Mouse (Mus musculus): Measurements from ENCODE around the gene Ybey. TPM values are rescaled to one million over a fixed set of nuclear protein-coding genes. Genes with fewer than 3 reads are reported as not detected.

The Ybey gene
- polyA plus RNA-seq, 1 experiment from 2014 or later = 3.3 TPM

DNA sequence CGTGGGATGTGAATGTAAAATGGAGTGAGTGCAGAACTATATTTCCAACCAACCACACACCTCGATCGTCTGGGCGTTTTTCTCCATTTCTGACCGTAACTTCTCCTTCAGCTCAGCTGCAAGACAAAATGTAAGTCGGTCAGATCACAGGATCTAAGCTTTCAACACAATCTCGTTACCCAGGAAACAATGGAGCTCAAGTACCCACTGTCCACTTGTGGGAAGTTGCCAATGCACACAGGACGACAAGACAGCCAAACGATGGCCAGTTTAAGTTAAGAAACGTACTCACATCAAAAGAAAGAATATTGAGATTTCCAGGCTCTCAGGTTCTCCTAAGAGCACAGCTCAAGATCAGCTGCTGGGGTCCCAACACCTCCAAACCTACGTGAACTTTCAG, 35.0 kb downstream of the Ybey start:
- ATAC-seq (ENCODE audit: low read depth) (no peak), DNase-seq (ENCODE audit: low spot score) (no peak)
- H3K27me3 ChIP-seq (replicated peaks; ENCODE audit: control insufficient read depth, insufficient read depth, low read length) = no peaks in the 10 kb centered on the region
- H3K4me1 ChIP-seq (ENCODE audit: control insufficient read depth, insufficient read depth, low read length) = no peaks in the 10 kb centered on the region
- H3K4me3 ChIP-seq (ENCODE audit: low read depth, low read length) = no peak overlapping the region
- peaks cover 94% of the 10 kb centered on the region for H3K36me3 ChIP-seq (ENCODE audit: control insufficient read depth, insufficient read depth, low read length)
- no peak overlapping the region for H3K4me2 ChIP-seq (ENCODE audit: low read depth, low read length)
- H3K9ac ChIP-seq (ENCODE audit: low read depth, low read length) = no peak overlapping the region
- H3K27ac ChIP-seq (replicated peaks; ENCODE audit: low read depth, low read length) = no peak overlapping the region
- H3K9me3 ChIP-seq (ENCODE audit: control insufficient read depth, low read length) = no peaks in the 10 kb centered on the region
- 91% methylated on average over 11 of the region's 11 CpGs for WGBS

DNA sequence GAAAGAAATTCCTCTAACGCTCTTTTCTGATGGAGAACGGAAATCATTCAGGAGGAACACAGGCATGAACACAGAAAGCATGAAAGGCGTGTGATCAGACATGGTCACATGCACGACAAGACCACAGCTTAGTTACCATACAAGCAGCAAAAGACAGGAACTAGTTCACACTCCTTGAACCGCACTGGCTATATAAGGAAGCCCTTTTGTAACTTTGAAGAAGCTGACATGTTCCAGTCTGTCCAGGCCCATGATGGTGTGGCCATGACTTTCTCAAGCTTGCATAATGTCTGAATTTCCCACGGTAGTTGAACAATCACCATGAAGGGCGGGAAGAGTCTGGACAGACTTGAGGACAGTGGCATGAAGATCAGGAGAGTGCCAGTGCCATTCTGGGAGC, 43.2 kb downstream of the Ybey start:
- WGBS = 96% methylated on average over 7 of the region's 7 CpGs
- Histone ChIP-seq H3K4me1 (ENCODE audit: control insufficient read depth, insufficient read depth, low read length) (no peaks in the 10 kb centered on the region), H3K9ac (ENCODE audit: low read depth, low read length) (no peak overlapping the region), H3K27me3 (replicated peaks; ENCODE audit: control insufficient read depth, insufficient read depth, low read length) (no peaks in the 10 kb centered on the region), H3K36me3 (ENCODE audit: control insufficient read depth, insufficient read depth, low read length) (peaks cover 98% of the 10 kb centered on the region), H3K27ac (replicated peaks; ENCODE audit: low read depth, low read length) (no peak overlapping the region), H3K4me3 (ENCODE audit: low read depth, low read length) (no peak overlapping the region), H3K4me2 (ENCODE audit: low read depth, low read length) (no peak overlapping the region), H3K9me3 (ENCODE audit: control insufficient read depth, low read length) (no peaks in the 10 kb centered on the region)
- DNase-seq (ENCODE audit: low spot score) = no peak
- ATAC-seq (ENCODE audit: low read depth) = no peak

- Histone ChIP-seq H3K4me1 (ENCODE audit: control insufficient read depth, insufficient read depth, low read length) (no peaks in the 10 kb centered on the region), H3K9ac (ENCODE audit: low read depth, low read length) (no peak overlapping the region), H3K9me3 (ENCODE audit: control insufficient read depth, low read length) (no peaks in the 10 kb centered on the region), H3K4me2 (ENCODE audit: low read depth, low read length) (no peak overlapping the region), H3K27ac (replicated peaks; ENCODE audit: low read depth, low read length) (0 out of 2 replicates have a peak overlapping the region, but pooled peaks have one; percentile 6), H3K27me3 (replicated peaks; ENCODE audit: control insufficient read depth, insufficient read depth, low read length) (no peaks in the 10 kb centered on the region), H3K36me3 (ENCODE audit: control insufficient read depth, insufficient read depth, low read length) (peaks cover 89% of the 10 kb centered on the region), H3K4me3 (ENCODE audit: low read depth, low read length) (no peak overlapping the region)
- DNase-seq (ENCODE audit: low spot score) = peak; percentile 12
- no peak for ATAC-seq (ENCODE audit: low read depth)
- 90% methylated on average over 12 of the region's 12 CpGs for WGBS
Measured at GRCm38 (mm10) chr10:76416811-76417210, 52.1 kb downstream of the Ybey start.

Other genes with a start within 250 kb of the Ybey start
- gene Prmt2, start 231.2 kb downstream of the Ybey start, polyA plus RNA-seq (2014; fragmentation: Nextera tagmentation; extraction: Ambion mirVana) = 68.7 and 71.5 TPM in 2 replicates
- gene S100b, start 215.3 kb downstream of the Ybey start, polyA plus RNA-seq (2014; fragmentation: Nextera tagmentation; extraction: Ambion mirVana) = 12.9 and 14.6 TPM in 2 replicates
- gene Dip2a, start 123.8 kb downstream of the Ybey start, polyA plus RNA-seq (2014; fragmentation: Nextera tagmentation; extraction: Ambion mirVana) = 6.0 and 7.7 TPM in 2 replicates
- not detected in 2 replicates for gene AC141477.1, start 28.7 kb downstream of the Ybey start, polyA plus RNA-seq (2014; fragmentation: Nextera tagmentation; extraction: Ambion mirVana)
- 17.5 and 19.1 TPM in 2 replicates for gene Pcnt, start 26.3 kb downstream of the Ybey start, polyA plus RNA-seq (2014; fragmentation: Nextera tagmentation; extraction: Ambion mirVana)
- 0.25 and 2.2 TPM in 2 replicates for gene 2610028H24Rik, start 20.0 kb downstream of the Ybey start, polyA plus RNA-seq (2014; fragmentation: Nextera tagmentation; extraction: Ambion mirVana)
- gene Mcm3ap, start 187 bp downstream of the Ybey start, polyA plus RNA-seq (2014; fragmentation: Nextera tagmentation; extraction: Ambion mirVana) = 53.1 and 63.3 TPM in 2 replicates
- 19.2 and 27.9 TPM in 2 replicates for gene Lss, start 62.5 kb upstream of the Ybey start, polyA plus RNA-seq (2014; fragmentation: Nextera tagmentation; extraction: Ambion mirVana)
- not detected in 2 replicates for gene Spatc1l, start 93.2 kb upstream of the Ybey start, polyA plus RNA-seq (2014; fragmentation: Nextera tagmentation; extraction: Ambion mirVana)
- gene Ftcd, start 106.5 kb upstream of the Ybey start, polyA plus RNA-seq (2014; fragmentation: Nextera tagmentation; extraction: Ambion mirVana) = 0.11 TPM in 1 of 2 replicates, not detected in the other
- 243 TPM in 2 replicates for gene Col6a2, start 154.5 kb upstream of the Ybey start, polyA plus RNA-seq (2014; fragmentation: Nextera tagmentation; extraction: Ambion mirVana)